Mouse (Mus musculus) liver, adult 10 weeks (tissue): Measurements from ENCODE around the gene Sult2a5. TPM values are rescaled to one million over a fixed set of nuclear protein-coding genes. Genes with fewer than 3 reads are reported as not detected.

ENCODE experiments used
- polyA plus RNA-seq: library from polyadenylated mRNA; stranded (reverse); fragments of 350-450 nt; fragmentation: Illumina TruSeq; extraction: RNeasy Lipid Tissue Mini Kit (QIAGEN cat#74804); gene quantifications from one replicate; pipeline ENCODE4 v1.2.3, GENCODE M21; 2014; ENCODE audit warnings: low read depth, low replicate concordance

The Sult2a5 gene
- polyA plus RNA-seq: 28.3 TPM

DNA sequence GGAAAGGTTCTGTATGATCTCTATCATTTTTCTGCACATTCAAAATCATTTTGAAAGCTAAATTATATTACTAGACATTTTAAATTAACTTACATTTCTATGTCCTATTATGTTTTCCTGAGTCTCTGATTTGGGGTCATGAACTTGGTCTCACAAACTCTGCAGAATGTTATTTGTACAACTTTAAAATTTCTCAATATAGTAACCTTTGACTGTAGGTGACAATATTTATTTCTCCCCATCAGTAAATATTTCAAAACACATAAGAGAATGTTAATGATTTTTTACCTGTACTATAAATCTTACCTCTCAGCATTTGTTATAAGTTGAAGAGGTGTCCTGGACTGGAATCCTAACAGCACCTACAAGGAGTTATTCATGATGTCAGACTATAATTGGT lies at the start of gene Sult2a5:
Sult2a5 (plus strand) TSS at position 301 of the 400 bp plus-strand sequence.

Other genes starting within 250 kb of the Sult2a5 start
- not detected for gene Cabp5, start 225.8 kb upstream of the Sult2a5 start, polyA plus RNA-seq
- gene Bsph1, start 173.1 kb upstream of the Sult2a5 start, polyA plus RNA-seq: not detected
- gene Bsph2, start 52.9 kb upstream of the Sult2a5 start, polyA plus RNA-seq: not detected
- gene Sult2a2, start 109.5 kb downstream of the Sult2a5 start, polyA plus RNA-seq: 1,854 TPM
- gene Sult2a1, start 213.4 kb downstream of the Sult2a5 start, polyA plus RNA-seq: 1,053 TPM